Mouse (Mus musculus): ENCODE results near the gene Btbd18. TPM values are rescaled to one million over a fixed set of nuclear protein-coding genes. Genes with fewer than 3 reads are reported as not detected.

Gene Btbd18
- 0.19 TPM for polyA plus RNA-seq (2017; shearing (Covaris generic))

GRCm38 (mm10) chr2:84658806-84659205, at the start of gene Btbd18:
Gene Btbd18 (plus strand): TSS chr2:84659079.

GRCm38 (mm10) chr2:84650464-84651195, 8.2 kb upstream of the Btbd18 start, which contains the start of gene Ctnnd1:
Gene Ctnnd1 (minus strand): TSS chr2:84650765.

GRCm38 (mm10) chr2:84670569-84670933, 11.7 kb downstream of the Btbd18 start, which contains the start of gene Selenoh:
Gene Selenoh (minus strand): TSS chr2:84670770.

DNA sequence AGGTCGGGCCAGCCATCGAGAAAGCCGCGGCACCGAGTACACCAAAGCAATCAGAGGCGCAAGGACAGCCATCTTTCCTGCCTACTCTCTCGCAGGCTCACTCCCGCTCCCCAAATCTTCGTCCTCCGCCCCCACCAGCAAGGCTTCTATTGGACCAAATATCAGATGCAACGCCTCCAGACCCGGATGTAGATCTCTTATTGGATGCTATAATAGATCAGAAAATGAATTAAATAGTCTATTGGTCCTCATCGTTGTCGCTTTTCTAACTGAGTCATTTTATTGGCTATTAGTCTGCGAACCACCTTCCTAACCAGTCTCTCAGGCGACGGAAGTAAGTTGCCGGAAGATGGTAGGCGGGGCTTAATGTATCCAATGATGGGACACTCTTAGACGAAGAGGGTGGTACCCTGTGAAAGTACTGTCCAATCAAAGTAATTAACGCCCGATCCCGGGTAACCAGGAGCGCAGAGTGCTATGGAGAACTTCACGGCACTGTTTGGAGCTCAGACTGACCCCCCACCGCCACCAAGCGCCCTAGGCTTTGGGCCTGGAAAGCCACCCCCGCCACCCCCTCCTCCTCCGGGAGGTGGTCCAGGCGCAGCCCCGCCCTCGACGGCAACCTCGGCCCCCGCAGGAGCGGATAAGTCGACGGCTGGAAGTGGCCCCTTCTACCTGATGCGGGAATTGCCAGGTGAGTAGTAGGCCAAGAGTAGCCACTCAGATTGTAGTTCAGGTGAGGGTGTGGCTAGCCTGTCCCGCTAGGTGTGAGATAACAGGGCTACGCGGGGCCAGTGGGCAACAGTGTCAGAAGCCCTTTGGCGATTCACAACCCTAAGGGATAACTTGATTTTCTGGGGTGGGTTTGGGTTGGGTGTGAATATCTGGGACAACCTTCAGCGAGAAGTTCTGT, 19.3 kb downstream of the Btbd18 start, which contains the start of the genes Gm28635 and Med19:
TSS of gene Gm28635 (minus strand) at position 74 of the 913 bp plus-strand sequence.
TSS of gene Med19 (plus strand) at position 435 of the 913 bp plus-strand sequence.

DNA sequence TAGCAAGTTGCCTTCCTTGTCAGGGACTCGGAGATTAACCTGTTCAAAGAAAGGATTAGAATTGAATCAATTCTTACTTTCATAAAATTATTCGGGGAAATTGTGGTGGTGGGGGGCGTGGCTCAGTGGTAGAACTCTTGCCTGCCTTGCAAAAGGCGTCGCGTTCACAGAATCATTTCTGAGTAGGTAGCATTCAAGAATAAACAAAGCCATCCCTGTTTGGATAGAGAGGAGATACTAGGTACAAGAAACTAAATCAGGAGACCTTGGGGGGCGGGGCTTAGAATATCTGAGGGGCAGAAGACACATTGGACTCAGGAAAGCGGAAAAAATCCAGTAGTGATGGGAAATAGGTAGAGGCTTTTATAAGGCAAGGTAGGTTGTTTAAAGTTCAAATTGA, 20.1 kb downstream of the Btbd18 start, which contains the start of gene Tmx2:
TSS of gene Tmx2 (minus strand) at position 125 of the 400 bp plus-strand sequence.

GRCm38 (mm10) chr2:84714811-84715561, 56.1 kb downstream of the Btbd18 start, which contains the start of gene Zdhhc5:
Gene Zdhhc5 (minus strand): TSS chr2:84715180.

Other genes starting within 250 kb of the Btbd18 start
- gene Calcrl, start 233.7 kb upstream of the Btbd18 start, polyA plus RNA-seq (2017; shearing (Covaris generic)): 50.9 TPM
- 2.6 TPM for gene Tfpi, start 182.3 kb upstream of the Btbd18 start, polyA plus RNA-seq (2017; shearing (Covaris generic))
- gene Ctnnd1, start 8.3 kb upstream of the Btbd18 start, polyA plus RNA-seq (2017; shearing (Covaris generic)): not detected
- 48.7 TPM for gene Selenoh, start 11.7 kb downstream of the Btbd18 start, polyA plus RNA-seq (2017; shearing (Covaris generic))
- not detected for gene Gm28635, start 19.0 kb downstream of the Btbd18 start, polyA plus RNA-seq (2017; shearing (Covaris generic))
- 16.4 TPM for gene Med19, start 19.3 kb downstream of the Btbd18 start, polyA plus RNA-seq (2017; shearing (Covaris generic))
- gene Tmx2, start 20.1 kb downstream of the Btbd18 start, polyA plus RNA-seq (2017; shearing (Covaris generic)): 57.6 TPM
- gene Zdhhc5, start 56.1 kb downstream of the Btbd18 start, polyA plus RNA-seq (2017; shearing (Covaris generic)): 49.6 TPM
- gene Clp1, start 68.3 kb downstream of the Btbd18 start, polyA plus RNA-seq (2017; shearing (Covaris generic)): 74.1 TPM
- 0.77 TPM for gene Ypel4, start 75.0 kb downstream of the Btbd18 start, polyA plus RNA-seq (2017; shearing (Covaris generic))
- gene Gm19426, start 84.6 kb downstream of the Btbd18 start, polyA plus RNA-seq (2017; shearing (Covaris generic)): not detected
- gene Serping1, start 116.4 kb downstream of the Btbd18 start, polyA plus RNA-seq (2017; shearing (Covaris generic)): not detected
- gene Ube2l6, start 139.7 kb downstream of the Btbd18 start, polyA plus RNA-seq (2017; shearing (Covaris generic)): 0.73 TPM
- gene Smtnl1, start 163.6 kb downstream of the Btbd18 start, polyA plus RNA-seq (2017; shearing (Covaris generic)): not detected
- 20.9 TPM for gene Timm10, start 167.9 kb downstream of the Btbd18 start, polyA plus RNA-seq (2017; shearing (Covaris generic))
- not detected for gene Slc43a1, start 179.8 kb downstream of the Btbd18 start, polyA plus RNA-seq (2017; shearing (Covaris generic))
- gene Rtn4rl2, start 227.6 kb downstream of the Btbd18 start, polyA plus RNA-seq (2017; shearing (Covaris generic)): not detected

Measured in naive thymus-derived CD4-positive, alpha-beta T cell, adult 5 months (primary cell).